Mouse (Mus musculus) cerebellum, postnatal 10 days (tissue): ENCODE results near the gene Tbx5.

Experiments
- DNase-seq, 2 experiments: peaks; one replicate each; pipeline ENCODE4 v3.0.0; 2021; ENCODE audit warnings: mixed read lengths in 2 of 2

Gene Tbx5

GRCm38 (mm10) chr5:119815247-119815646 lies 17.2 kb upstream of the Tbx5 start:
- no peak for DNase-seq

GRCm38 (mm10) chr5:119820452-119820851 lies 12.0 kb upstream of the Tbx5 start:
- no peak for DNase-seq

- DNase-seq: no peak
Measured at GRCm38 (mm10) chr5:119821506-119821905, 11.0 kb upstream of the Tbx5 start.

- no peak for DNase-seq
Measured at GRCm38 (mm10) chr5:119827341-119827740, 5.1 kb upstream of the Tbx5 start.

- no peak for DNase-seq
Measured at GRCm38 (mm10) chr5:119830611-119831010, 1.9 kb upstream of the Tbx5 start.

- DNase-seq: peak; percentile 16 to 34
Measured at GRCm38 (mm10) chr5:119831201-119831771, 1.2 kb upstream of the Tbx5 start.

GRCm38 (mm10) chr5:119831791-119832478 lies 533 bp upstream of the Tbx5 start:
- DNase-seq: peak; percentile 13 to 32

GRCm38 (mm10) chr5:119833223-119834030 lies 959 bp downstream of the Tbx5 start:
- peak in 1 of 2 experiments; percentile 16 for DNase-seq

- no peak for DNase-seq
Measured at GRCm38 (mm10) chr5:119834031-119834403, 1.5 kb downstream of the Tbx5 start.

- peak; percentile 33 to 49 for DNase-seq
Measured at GRCm38 (mm10) chr5:119835053-119835867, 2.8 kb downstream of the Tbx5 start.

GRCm38 (mm10) chr5:119835868-119836209 lies 3.4 kb downstream of the Tbx5 start:
- peak; percentile 9 to 25 for DNase-seq

GRCm38 (mm10) chr5:119836618-119837305 lies 4.3 kb downstream of the Tbx5 start:
- DNase-seq: peak; percentile 7 to 24

GRCm38 (mm10) chr5:119837306-119837675 lies 4.8 kb downstream of the Tbx5 start:
- DNase-seq: peak; percentile 8 to 31

- DNase-seq: peak in 1 of 2 experiments; percentile 12
Measured at GRCm38 (mm10) chr5:119837861-119838260, 5.4 kb downstream of the Tbx5 start.

- peak in 1 of 2 experiments; percentile 15 for DNase-seq
Measured at GRCm38 (mm10) chr5:119838441-119838840, 6.0 kb downstream of the Tbx5 start.

GRCm38 (mm10) chr5:119839156-119839555 lies 6.7 kb downstream of the Tbx5 start:
- peak; percentile 8 to 25 for DNase-seq

GRCm38 (mm10) chr5:119839616-119840368 lies 7.3 kb downstream of the Tbx5 start:
- peak; percentile 4 to 17 for DNase-seq

- DNase-seq: peak; percentile 12 to 24
Measured at GRCm38 (mm10) chr5:119840404-119840803, 7.9 kb downstream of the Tbx5 start.

GRCm38 (mm10) chr5:119841634-119842420 lies 9.4 kb downstream of the Tbx5 start:
- DNase-seq: peak in 1 of 2 experiments; percentile 19

GRCm38 (mm10) chr5:119842701-119843393 lies 10.4 kb downstream of the Tbx5 start:
- DNase-seq: no peak
